Mouse (Mus musculus) gonadal fat pad, adult 2 months (tissue): ENCODE measurements around the gene Psmb7. TPM values are rescaled to one million over a fixed set of nuclear protein-coding genes. Genes with fewer than 3 reads are reported as not detected.

Experiments used
- DNase-seq: peaks from one replicate; pipeline ENCODE4 v3.0.0-alpha.2; 2012; ENCODE audit warnings: low read depth
- polyA plus RNA-seq: library from polyadenylated mRNA; depleted of rRNA; stranded (reverse); fragments of >200 nt; gene quantifications from 2 replicates; pipeline ENCODE4 v1.2.3, GENCODE M21; 2012

The Psmb7 gene
- polyA plus RNA-seq, 1 experiment = 118 TPM

- DNase-seq = no peak
These were observed 52.0 kb downstream of the Psmb7 start for GRCm38 (mm10) chr2:38591751-38592459.

- no peak for DNase-seq
These were observed 57.2 kb downstream of the Psmb7 start for GRCm38 (mm10) chr2:38586733-38587132.

- no peak for DNase-seq
These were observed 58.5 kb downstream of the Psmb7 start for GRCm38 (mm10) chr2:38585379-38585736.

- no peak for DNase-seq
These were observed 59.1 kb downstream of the Psmb7 start for GRCm38 (mm10) chr2:38584514-38585378.

- no peak for DNase-seq
These were observed 59.9 kb downstream of the Psmb7 start for GRCm38 (mm10) chr2:38583982-38584381.

GRCm38 (mm10) chr2:38579528-38579927 lies 64.4 kb downstream of the Psmb7 start:
- no peak for DNase-seq

- no peak for DNase-seq
These were observed 65.0 kb downstream of the Psmb7 start for GRCm38 (mm10) chr2:38578602-38579521.

- DNase-seq = no peak
These were observed 69.2 kb downstream of the Psmb7 start for GRCm38 (mm10) chr2:38574697-38575096.

GRCm38 (mm10) chr2:38571971-38572601 lies 71.8 kb downstream of the Psmb7 start:
- no peak for DNase-seq

GRCm38 (mm10) chr2:38562596-38562995 lies 81.3 kb downstream of the Psmb7 start:
- DNase-seq = no peak

- no peak for DNase-seq
These were observed 83.3 kb downstream of the Psmb7 start for GRCm38 (mm10) chr2:38560296-38561227.

GRCm38 (mm10) chr2:38556721-38557120 lies 87.2 kb downstream of the Psmb7 start:
- DNase-seq = no peak

- no peak for DNase-seq
These were observed 88.2 kb downstream of the Psmb7 start for GRCm38 (mm10) chr2:38555659-38556058.

- DNase-seq = no peak
These were observed 89.5 kb downstream of the Psmb7 start for GRCm38 (mm10) chr2:38554226-38554995.

- DNase-seq = no peak
These were observed 91.9 kb downstream of the Psmb7 start for GRCm38 (mm10) chr2:38552004-38552443.

- no peak for DNase-seq
These were observed 95.9 kb downstream of the Psmb7 start for GRCm38 (mm10) chr2:38547793-38548517.

GRCm38 (mm10) chr2:38546748-38547147 lies 97.1 kb downstream of the Psmb7 start:
- DNase-seq = no peak

- no peak for DNase-seq
These were observed 97.7 kb downstream of the Psmb7 start for GRCm38 (mm10) chr2:38546222-38546621.

GRCm38 (mm10) chr2:38545706-38546105 lies 98.2 kb downstream of the Psmb7 start:
- no peak for DNase-seq
